Mouse (Mus musculus): ENCODE measurements around the gene Erap1.
"Not testable (repeated sequence)": the region's sequence is repeated elsewhere in the genome, so short reads cannot be mapped to it uniquely, and the experiment has no call there.

The Erap1 gene

GRCm38 (mm10) chr13:74638793-74639711, at the start of gene Erap1:
Erap1 (plus strand) TSS chr13:74639568.
- DNase-seq (ENCODE audit: low spot score in 2 of 2), result peak in 1 of 2 experiments; percentile 33

DNA sequence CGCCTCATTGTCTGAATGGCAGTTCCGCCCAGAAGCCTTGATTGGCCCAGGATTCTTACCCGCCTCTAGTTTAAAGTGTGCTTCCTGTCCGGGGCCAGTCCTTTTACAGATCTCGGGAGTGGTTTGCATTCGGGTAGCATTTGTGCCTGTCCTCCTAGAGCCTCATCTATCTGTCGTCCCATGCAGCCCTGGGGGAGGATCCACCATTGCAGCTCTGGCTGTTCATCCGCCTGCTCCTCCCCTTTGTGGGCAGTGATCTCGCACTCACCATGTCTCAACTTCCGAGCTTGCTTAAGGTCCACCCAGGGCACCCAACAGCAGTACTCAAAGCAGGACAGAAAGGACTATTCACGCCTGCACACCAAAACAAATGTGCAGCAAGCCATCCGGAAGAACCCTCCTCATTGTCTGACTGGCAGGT, 48.0 kb upstream of the Erap1 start:
- DNase-seq (ENCODE audit: low spot score in 2 of 2), result peak in 1 of 2 experiments; percentile 14

- not testable (repeated sequence) for DNase-seq (ENCODE audit: low spot score in 2 of 2)
These were observed 47.5 kb upstream of the Erap1 start for GRCm38 (mm10) chr13:74591828-74592227.

GRCm38 (mm10) chr13:74597022-74597421, 42.3 kb upstream of the Erap1 start:
- DNase-seq (ENCODE audit: low spot score in 2 of 2), result not testable (repeated sequence)

GRCm38 (mm10) chr13:74601776-74602175, 37.6 kb upstream of the Erap1 start:
- not testable (repeated sequence) for DNase-seq (ENCODE audit: low spot score in 2 of 2)

DNA sequence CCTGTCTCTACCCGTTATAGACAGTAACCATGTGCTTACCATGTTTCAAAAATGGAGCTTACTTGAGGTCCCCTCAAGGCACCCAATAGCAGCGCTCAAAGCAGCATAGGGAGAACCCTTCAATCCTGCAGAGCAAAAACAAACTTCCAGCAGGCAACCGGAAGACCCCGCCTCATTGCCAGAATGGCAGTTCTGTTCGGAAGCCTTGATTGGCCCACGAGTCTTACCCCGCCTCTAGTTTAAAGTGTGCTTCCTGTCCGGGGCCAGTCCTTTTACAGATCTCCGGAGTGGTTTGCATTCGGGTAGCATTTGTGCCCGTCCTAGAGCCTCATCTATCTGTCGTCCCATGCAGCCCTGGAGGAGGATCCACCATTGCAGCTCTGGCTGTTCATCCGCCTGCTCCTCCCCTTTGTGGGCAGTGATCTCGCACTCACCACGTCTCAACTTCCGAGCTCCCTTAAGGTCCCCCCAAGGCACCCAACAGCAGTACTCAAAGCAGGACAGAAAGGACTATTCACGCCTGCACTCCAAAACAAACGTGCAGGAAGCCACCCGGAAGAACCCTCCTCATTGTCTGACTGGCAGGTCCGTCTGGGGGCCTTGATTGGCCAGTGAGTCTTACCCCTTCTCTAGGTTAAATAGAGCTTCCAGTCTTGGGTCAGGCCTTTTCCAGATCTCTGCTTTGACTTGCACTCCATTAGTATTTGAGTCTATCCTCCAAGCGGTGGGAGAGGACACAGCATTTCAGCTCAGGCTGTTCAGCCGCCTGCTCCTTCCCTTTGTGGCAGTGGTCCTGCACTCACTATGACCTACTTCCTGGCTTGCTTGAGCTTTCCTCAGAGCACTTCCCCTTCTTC, 22.0 kb upstream of the Erap1 start:
- peak; percentile 47 to 79 for DNase-seq (ENCODE audit: low spot score in 2 of 2)

- DNase-seq (ENCODE audit: low spot score in 2 of 2), result no peak
These were observed 7.0 kb upstream of the Erap1 start for GRCm38 (mm10) chr13:74632327-74632726.

DNA sequence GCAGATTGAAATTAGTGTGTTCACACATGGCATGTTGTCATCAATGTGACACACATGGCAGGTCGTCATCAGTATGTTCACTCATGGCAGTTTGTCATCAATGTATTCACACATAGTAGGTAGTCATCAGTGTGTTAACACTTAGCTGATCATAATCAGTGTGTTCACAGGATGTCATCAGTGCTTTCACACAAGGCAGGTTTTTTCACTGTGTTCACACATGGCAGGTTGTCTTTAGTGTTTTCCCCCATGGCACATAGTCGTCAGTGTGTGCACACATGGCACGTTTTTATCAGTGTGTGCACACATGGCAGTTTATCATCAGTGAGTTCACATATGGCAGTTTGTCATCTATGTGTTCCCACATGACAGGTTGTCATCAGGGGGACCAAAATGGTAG, 6.5 kb upstream of the Erap1 start:
- no peak for DNase-seq (ENCODE audit: low spot score in 2 of 2)

- DNase-seq (ENCODE audit: low spot score in 2 of 2), result peak; percentile 82 to 83
These were observed 549 bp downstream of the Erap1 start for GRCm38 (mm10) chr13:74639712-74640522.

DNA sequence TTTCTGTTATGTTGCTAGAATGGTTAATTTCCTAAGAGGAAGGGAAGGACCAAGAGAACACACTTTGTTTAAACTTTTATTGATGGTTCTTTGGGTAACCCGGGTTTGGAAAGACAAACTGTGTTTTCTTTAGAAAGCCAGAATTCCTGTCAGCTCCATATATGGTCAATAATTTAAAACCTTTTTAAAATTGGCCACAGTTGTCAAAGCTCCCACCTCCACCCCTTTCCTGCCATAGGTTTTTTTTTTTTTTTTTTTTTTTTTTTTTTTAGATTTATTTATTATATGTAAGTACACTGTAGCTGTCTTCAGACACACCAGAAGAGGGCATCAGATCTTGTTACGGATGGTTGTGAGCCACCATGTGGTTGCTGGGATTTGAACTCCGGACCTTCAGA, 1.2 kb downstream of the Erap1 start:
- not testable (repeated sequence) for DNase-seq (ENCODE audit: low spot score in 2 of 2)

DNA sequence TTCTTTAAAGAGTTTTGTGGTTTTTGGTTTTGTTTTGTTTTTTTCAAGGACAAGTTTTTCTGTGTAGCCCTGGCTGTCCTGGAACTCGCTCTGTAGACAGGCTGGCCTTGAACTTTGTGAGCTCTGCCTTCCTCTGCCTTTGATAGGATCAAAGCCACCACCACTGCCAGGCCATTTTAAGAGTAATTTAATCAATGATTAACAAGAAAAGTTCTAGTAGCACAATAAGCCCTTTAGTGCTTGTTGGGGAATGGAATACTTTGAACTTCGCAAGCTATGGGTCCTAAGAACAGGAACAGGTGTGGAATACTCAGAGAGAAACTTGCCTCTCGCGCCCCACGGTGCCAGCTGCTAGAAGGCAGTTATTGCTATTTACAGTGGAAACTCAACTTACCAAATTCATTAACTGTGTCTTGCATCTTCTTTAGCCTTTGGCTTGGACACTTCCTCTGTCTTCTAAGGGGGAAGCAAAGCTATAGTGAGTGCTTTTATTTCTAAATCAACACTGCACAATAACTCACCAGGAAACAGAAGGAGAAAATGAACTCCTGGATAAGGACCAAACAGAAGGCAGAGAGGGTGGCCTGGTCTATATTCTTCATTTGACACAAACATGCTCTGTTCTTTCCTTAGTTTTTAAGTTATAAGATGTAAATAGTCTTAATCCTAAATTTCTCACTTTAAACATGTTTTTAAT, 56.3 kb downstream of the Erap1 start:
- DNase-seq (ENCODE audit: low spot score in 2 of 2), result no peak

- no peak for DNase-seq (ENCODE audit: low spot score in 2 of 2)
These were observed 56.9 kb downstream of the Erap1 start for GRCm38 (mm10) chr13:74696225-74696624.

DNA sequence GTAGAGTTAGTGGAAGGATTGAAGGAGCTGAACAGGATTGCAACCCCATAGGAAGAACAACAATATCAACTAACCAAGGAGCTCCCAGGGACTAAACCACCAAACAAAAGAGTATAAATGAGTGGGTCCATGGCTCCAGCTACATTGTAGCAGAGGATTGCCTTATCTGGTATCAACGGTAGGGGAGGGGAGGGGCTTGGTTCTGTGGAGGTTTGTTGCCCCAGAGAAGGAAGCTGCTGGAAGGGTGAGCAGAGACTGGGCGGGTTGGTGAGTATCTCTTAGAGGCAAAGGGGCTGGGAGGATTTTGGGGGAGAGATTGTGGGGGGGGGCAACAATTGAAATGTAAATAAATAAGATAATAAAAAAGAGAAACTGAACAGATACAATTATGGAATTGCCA, 79.6 kb downstream of the Erap1 start:
- DNase-seq (ENCODE audit: low spot score in 2 of 2), result no peak

- DNase-seq (ENCODE audit: low spot score in 2 of 2), result no peak
These were observed 94.4 kb downstream of the Erap1 start for GRCm38 (mm10) chr13:74733726-74734125.

DNA sequence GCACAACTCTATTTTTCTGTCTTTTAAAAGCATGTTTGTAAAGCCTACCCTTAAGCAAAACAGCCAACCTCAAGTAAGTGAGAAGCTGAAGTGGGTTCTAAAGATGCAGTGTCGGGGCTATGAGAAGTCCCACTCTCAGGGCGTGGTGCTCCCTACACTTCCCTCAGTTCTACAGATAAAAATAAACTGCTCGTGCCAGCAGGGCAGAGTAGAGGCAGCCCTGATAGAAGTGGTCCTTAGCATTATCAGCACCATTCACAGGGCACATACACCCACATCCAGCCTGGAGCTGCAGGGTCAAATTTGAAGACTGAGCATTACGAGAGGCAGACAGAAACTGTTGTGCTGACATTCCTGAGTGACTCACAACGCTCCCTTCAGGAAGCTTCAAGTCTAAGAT, 96.5 kb downstream of the Erap1 start:
- peak; percentile 31 to 40 for DNase-seq (ENCODE audit: low spot score in 2 of 2)

DNA sequence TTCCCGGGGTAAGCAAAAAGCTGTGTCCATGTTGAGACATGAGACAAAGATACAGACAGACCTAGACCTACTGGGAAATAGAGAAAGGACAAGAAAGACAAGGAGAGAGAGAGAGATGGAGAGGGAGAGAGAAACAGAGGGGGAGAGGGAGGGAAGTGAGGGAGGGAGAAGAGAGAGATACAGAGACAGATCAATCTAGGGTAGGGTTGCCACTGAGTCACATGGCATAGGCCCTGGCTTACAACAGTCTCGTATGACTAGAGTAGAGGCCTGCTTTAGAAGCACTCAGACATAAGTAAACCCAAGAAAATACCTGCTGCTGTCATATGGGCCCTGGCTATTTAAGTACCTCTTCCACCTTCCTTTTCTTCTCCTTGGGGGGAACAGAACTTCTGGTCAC, 97.0 kb downstream of the Erap1 start:
- DNase-seq (ENCODE audit: low spot score in 2 of 2), result no peak

All from spleen, postnatal 10 days (tissue).